Mouse (Mus musculus): ENCODE results near the gene Celf6. TPM values are rescaled to one million over a fixed set of nuclear protein-coding genes. Genes with fewer than 3 reads are reported as not detected.

Celf6 gene
- polyA plus RNA-seq, 1 experiment from 2014 or later, result 58.0 TPM

- 88% methylated on average over 4 of the region's 4 CpGs for WGBS
- Histone ChIP-seq H3K9ac (no peak overlapping the region), H3K36me3 (replicated peaks) (0 out of 2 replicates have a peak, but pooled peaks cover 4% of the 10 kb centered on the region), H3K9me3 (no peaks in the 10 kb centered on the region), H3K27ac (no peak overlapping the region), H3K27me3 (replicated peaks) (no peaks in the 10 kb centered on the region), H3K4me2 (no peak overlapping the region), H3K4me1 (no peaks in the 10 kb centered on the region), H3K4me3 (no peak overlapping the region)
- no peak for ATAC-seq (replicated peaks)
These were observed 27.6 kb upstream of the Celf6 start for GRCm38 (mm10) chr9:59550077-59550476.

- Histone ChIP-seq H3K9ac (no peak overlapping the region), H3K27me3 (replicated peaks) (no peaks in the 10 kb centered on the region), H3K4me3 (no peak overlapping the region), H3K4me2 (no peak overlapping the region), H3K27ac (no peak overlapping the region), H3K4me1 (no peaks in the 10 kb centered on the region), H3K36me3 (replicated peaks) (peaks cover 4% of the 10 kb centered on the region; the same call in 1 of the 2 replicates), H3K9me3 (no peaks in the 10 kb centered on the region)
- no peak for ATAC-seq (replicated peaks)
- whole genome bisulfite sequencing, result 84% methylated on average over 5 of the region's 5 CpGs
These were observed 26.7 kb upstream of the Celf6 start for GRCm38 (mm10) chr9:59551017-59551416.

GRCm38 (mm10) chr9:59551620-59552031 is 26.1 kb upstream of the Celf6 start:
- no peaks in the 10 kb centered on the region for H3K27me3 ChIP-seq (replicated peaks)
- H3K4me1 ChIP-seq, result no peaks in the 10 kb centered on the region
- 93% methylated on average over 3 of the region's 3 CpGs for WGBS
- peaks cover 4% of the 10 kb centered on the region; the same call in 1 of the 2 replicates for H3K36me3 ChIP-seq (replicated peaks)
- no peak overlapping the region for H3K4me2 ChIP-seq
- no peaks in the 10 kb centered on the region for H3K9me3 ChIP-seq
- no peak overlapping the region for H3K4me3 ChIP-seq
- ATAC-seq (replicated peaks), result no peak
- no peak overlapping the region for H3K27ac ChIP-seq
- H3K9ac ChIP-seq, result no peak overlapping the region

- Histone ChIP-seq H3K9ac (no peak overlapping the region), H3K27me3 (replicated peaks) (no peaks in the 10 kb centered on the region), H3K4me3 (no peak overlapping the region), H3K9me3 (no peaks in the 10 kb centered on the region), H3K27ac (no peak overlapping the region), H3K4me2 (no peak overlapping the region), H3K36me3 (replicated peaks) (peaks cover 4% of the 10 kb centered on the region; the same call in 1 of the 2 replicates), H3K4me1 (no peaks in the 10 kb centered on the region)
- no peak for ATAC-seq (replicated peaks)
- WGBS, result 87% methylated on average over 5 of the region's 5 CpGs
These were observed 25.1 kb upstream of the Celf6 start for GRCm38 (mm10) chr9:59552610-59553009.

DNA sequence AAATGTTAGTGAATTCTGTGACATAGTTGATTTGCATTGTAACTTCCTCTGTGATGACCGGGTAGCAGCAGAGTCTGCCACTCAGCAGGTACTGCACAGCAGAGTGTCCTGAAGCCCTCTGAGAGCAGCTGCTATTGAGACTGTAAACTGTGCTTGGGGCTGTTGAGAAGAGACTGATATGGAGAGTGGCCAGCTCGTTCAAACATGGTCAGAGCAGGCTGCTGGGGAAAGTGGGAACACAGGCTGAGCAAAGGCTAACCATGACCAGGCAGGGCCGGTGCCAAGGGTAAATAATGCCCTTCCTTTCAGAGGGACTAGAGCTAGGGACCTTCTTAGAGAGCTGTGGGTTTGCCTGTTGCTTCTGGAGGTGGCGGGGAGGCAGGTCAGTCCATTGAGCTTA is 24.0 kb upstream of the Celf6 start:
- Histone ChIP-seq H3K27ac (no peak overlapping the region), H3K27me3 (replicated peaks) (no peaks in the 10 kb centered on the region), H3K9me3 (no peaks in the 10 kb centered on the region), H3K4me3 (no peak overlapping the region), H3K36me3 (replicated peaks) (peaks cover 10% of the 10 kb centered on the region; the same call in 1 of the 2 replicates), H3K4me1 (no peaks in the 10 kb centered on the region), H3K9ac (no peak overlapping the region), H3K4me2 (no peak overlapping the region)
- WGBS, result 95% methylated on average over 4 of the region's 4 CpGs
- ATAC-seq (replicated peaks), result no peak

DNA sequence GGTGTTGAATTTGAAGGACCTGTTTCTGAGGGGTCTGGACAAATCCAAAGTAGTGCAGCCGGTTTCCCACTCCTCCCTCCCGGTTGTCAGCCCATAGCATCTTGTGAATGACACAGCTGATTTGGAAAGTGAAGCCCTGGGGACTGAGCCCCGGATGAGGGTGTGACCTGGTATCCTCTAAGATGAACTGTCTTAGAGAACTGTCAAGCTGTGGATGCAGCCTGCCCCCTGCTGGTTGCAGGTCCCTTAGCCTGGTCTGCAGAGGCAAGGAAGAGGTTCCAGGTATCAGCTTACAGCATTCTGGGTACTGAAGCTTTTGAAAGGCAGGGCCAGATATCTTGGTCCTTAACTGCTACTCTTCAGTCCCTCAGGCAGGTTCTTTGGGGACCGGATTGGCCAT is 12.1 kb upstream of the Celf6 start:
- WGBS, result 24% methylated on average over 4 of the region's 4 CpGs
- Histone ChIP-seq H3K27me3 (replicated peaks) (no peaks in the 10 kb centered on the region), H3K4me3 (no peak overlapping the region), H3K36me3 (replicated peaks) (peaks cover 28% of the 10 kb centered on the region), H3K9me3 (no peaks in the 10 kb centered on the region), H3K9ac (no peak overlapping the region), H3K27ac (no peak overlapping the region), H3K4me1 (no peaks in the 10 kb centered on the region), H3K4me2 (no peak overlapping the region)
- no peak for ATAC-seq (replicated peaks)

DNA sequence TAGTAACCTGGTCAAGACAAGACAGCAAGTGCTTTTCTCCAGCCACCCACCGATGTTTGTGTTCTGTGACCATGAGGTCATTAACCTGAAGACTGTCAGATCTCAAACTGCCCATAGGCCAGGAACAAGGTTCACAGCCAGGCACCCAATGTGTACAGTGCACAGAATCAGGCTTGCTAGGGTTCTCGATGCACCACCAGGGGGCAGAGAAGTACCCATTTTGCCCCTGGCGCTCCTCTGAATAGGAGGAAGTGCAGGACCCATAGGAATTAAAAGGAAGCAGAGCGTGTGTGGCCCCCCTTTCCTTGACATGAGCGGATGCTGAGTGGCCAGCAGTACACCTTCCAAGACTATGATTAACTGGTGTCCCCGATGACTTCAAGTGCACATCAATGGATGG is 10.6 kb upstream of the Celf6 start:
- 0 out of 2 replicates have a peak, but pooled peaks have one; percentile 67 for ATAC-seq (replicated peaks)
- Histone ChIP-seq H3K27ac (no peak overlapping the region), H3K4me1 (no peaks in the 10 kb centered on the region), H3K9me3 (no peaks in the 10 kb centered on the region), H3K4me2 (no peak overlapping the region), H3K36me3 (replicated peaks) (peaks cover 19% of the 10 kb centered on the region), H3K27me3 (replicated peaks) (no peaks in the 10 kb centered on the region), H3K4me3 (no peak overlapping the region), H3K9ac (no peak overlapping the region)
- WGBS, result 30% methylated on average over 6 of the region's 6 CpGs

GRCm38 (mm10) chr9:59571852-59572251 is 5.9 kb upstream of the Celf6 start:
- H3K4me1 ChIP-seq, result peaks cover 2% of the 10 kb centered on the region
- H3K4me3 ChIP-seq, result no peak overlapping the region
- H3K9me3 ChIP-seq, result no peaks in the 10 kb centered on the region
- WGBS, result 86% methylated on average over 2 of the region's 2 CpGs
- H3K4me2 ChIP-seq, result no peak overlapping the region
- 0 out of 2 replicates have a peak, but pooled peaks cover 4% of the 10 kb centered on the region for H3K27me3 ChIP-seq (replicated peaks)
- no peaks in the 10 kb centered on the region for H3K36me3 ChIP-seq (replicated peaks)
- no peak overlapping the region for H3K27ac ChIP-seq
- no peak overlapping the region for H3K9ac ChIP-seq
- no peak for ATAC-seq (replicated peaks)

DNA sequence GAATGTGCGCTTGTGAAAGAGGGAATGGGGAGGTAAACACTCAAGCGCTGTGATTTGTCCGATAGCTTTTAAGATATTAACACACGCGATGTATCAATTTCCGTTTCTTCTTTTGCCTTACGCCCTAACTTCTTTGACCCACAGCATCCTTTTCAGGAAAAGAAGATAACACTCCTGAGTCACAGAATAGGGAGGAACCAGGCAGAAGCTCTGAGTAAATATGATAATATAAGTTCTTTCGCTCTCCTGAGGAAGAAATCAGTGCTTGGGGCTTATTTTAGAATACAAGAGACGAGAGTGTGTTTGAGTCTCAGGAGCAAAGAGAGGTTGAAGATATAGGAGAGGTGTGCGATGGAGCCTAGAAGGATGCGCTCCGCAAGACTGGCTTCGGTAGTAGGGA is 316 bp upstream of the Celf6 start:
- H3K4me3 ChIP-seq, result peak overlapping the region; percentile 53
- no peaks in the 10 kb centered on the region for H3K36me3 ChIP-seq (replicated peaks)
- H3K4me1 ChIP-seq, result peaks cover 27% of the 10 kb centered on the region
- ATAC-seq (replicated peaks), result no peak
- H3K9ac ChIP-seq, result peak overlapping the region; percentile 7; the same call in 1 of the 2 replicates
- H3K27me3 ChIP-seq (replicated peaks), result 0 out of 2 replicates have a peak, but pooled peaks cover 4% of the 10 kb centered on the region
- 12% methylated on average over 13 of the region's 13 CpGs for WGBS
- H3K9me3 ChIP-seq, result no peaks in the 10 kb centered on the region
- H3K4me2 ChIP-seq, result peak overlapping the region; percentile 70
- H3K27ac ChIP-seq, result peak overlapping the region; percentile 71

GRCm38 (mm10) chr9:59578505-59578867 is 769 bp downstream of the Celf6 start:
- 0% methylated on average over 20 of the region's 20 CpGs for WGBS
- Histone ChIP-seq H3K27me3 (replicated peaks) (0 out of 2 replicates have a peak, but pooled peaks cover 4% of the 10 kb centered on the region), H3K4me3 (peak overlapping the region; percentile 53), H3K4me2 (peak overlapping the region; percentile 70), H3K9ac (peak overlapping the region; percentile 49), H3K27ac (peak overlapping the region; percentile 71), H3K9me3 (no peaks in the 10 kb centered on the region), H3K4me1 (peaks cover 27% of the 10 kb centered on the region), H3K36me3 (replicated peaks) (no peaks in the 10 kb centered on the region)
- peak; percentile 50; the same call in 1 of the 2 replicates for ATAC-seq (replicated peaks)

- Histone ChIP-seq H3K4me3 (no peak overlapping the region), H3K9me3 (no peaks in the 10 kb centered on the region), H3K36me3 (replicated peaks) (no peaks in the 10 kb centered on the region), H3K4me2 (peak overlapping the region; percentile 30), H3K27me3 (replicated peaks) (no peaks in the 10 kb centered on the region; the same call in 1 of the 2 replicates), H3K9ac (no peak overlapping the region), H3K27ac (no peak overlapping the region), H3K4me1 (peaks cover 38% of the 10 kb centered on the region)
- 6% methylated on average over 13 of the region's 13 CpGs for WGBS
- ATAC-seq (replicated peaks), result peak; percentile 41; the same call in 1 of the 2 replicates
These were observed 7.2 kb downstream of the Celf6 start for GRCm38 (mm10) chr9:59584871-59585308.

DNA sequence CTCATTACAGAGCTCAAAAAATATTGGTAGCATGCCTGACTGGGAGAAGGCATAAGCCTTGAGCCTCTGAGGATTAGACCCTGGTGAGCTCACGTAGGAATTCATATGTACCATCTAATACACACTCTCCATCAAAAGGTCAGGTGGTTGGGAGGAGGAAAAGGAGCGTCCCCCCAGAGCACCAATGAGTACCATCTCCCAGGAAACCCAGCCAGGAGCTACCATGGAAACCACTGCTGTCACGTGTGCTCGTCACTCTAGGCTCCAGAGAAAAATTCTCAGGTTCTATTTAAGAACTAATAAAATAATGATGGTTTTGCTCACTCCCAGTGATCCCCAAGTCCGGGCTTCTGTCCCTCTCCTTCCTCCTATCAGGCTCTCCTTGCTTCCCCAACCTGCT is 10.5 kb downstream of the Celf6 start:
- peak overlapping the region; percentile 30; the same call in 1 of the 2 replicates for H3K4me3 ChIP-seq
- no peaks in the 10 kb centered on the region for H3K36me3 ChIP-seq (replicated peaks)
- peak; percentile 64 for ATAC-seq (replicated peaks)
- H3K4me2 ChIP-seq, result peak overlapping the region; percentile 53
- H3K9me3 ChIP-seq, result no peaks in the 10 kb centered on the region
- no peak overlapping the region for H3K9ac ChIP-seq
- 19% methylated on average over 5 of the region's 5 CpGs for WGBS
- H3K27ac ChIP-seq, result peak overlapping the region; percentile 90
- H3K4me1 ChIP-seq, result peaks cover 38% of the 10 kb centered on the region
- no peaks in the 10 kb centered on the region; the same call in 1 of the 2 replicates for H3K27me3 ChIP-seq (replicated peaks)
